Mouse (Mus musculus): ENCODE measurements around the gene Acly.

Gene Acly

DNA sequence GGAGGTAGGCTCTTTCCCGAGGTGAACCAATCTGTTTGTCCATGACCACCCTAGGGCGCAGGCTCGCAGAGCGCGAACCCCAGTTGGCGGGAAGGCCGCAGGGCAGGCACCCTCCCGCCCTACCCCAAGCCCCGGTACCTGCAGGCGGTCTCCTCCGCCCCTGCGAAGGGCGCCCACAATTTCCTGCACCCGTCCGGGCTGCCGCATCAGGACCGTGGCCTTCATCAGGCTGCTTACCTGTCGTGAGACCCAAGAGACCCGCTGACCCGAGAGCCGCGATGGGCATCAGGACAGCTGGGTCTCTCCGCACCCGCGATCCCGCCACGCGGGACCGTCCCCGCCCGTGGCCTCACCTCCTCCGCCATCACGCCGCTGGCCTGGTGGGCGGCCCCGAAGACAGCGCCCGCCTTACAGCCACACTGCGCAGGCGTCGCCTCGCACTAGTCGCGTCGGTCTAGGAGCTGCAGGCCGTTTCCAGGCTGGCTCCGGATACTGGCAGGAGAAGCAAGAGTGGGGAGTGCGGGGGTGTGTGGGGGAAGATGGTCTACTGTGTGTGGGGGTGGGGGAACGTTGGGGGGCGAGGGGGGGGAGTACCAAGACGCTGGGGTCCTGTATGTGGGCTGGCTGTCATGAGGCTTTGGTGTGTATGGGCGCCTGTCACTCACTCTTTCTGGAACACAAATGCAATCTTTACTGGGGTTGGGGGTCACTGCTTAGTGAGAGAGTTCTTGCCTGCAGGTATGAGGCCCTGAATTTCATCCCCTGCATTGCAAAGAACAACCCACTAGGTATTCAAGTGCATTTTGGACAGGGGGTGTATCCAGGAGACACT, 86.9 kb downstream of the Acly start:
- peak; percentile 92 for DNase-seq

DNA sequence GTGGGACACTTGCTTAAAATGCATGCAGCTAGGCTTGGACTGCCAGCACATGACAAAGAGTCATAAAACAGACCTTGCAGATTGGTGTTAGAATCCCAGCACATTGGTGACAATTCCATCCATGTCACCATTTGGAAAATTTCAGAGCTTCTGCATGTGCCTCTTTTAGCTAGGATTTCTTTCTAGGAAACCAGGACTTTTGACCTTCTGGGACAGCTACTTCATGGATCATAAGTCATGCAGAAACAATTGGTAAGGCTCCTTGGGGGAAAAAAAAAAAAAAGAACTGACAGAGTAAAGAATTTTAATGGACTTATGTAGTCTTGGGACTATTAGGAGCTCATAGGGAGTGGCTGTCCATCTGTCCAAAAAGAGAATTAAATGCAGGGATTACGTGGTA, 89.9 kb downstream of the Acly start:
- DNase-seq = no peak

DNA sequence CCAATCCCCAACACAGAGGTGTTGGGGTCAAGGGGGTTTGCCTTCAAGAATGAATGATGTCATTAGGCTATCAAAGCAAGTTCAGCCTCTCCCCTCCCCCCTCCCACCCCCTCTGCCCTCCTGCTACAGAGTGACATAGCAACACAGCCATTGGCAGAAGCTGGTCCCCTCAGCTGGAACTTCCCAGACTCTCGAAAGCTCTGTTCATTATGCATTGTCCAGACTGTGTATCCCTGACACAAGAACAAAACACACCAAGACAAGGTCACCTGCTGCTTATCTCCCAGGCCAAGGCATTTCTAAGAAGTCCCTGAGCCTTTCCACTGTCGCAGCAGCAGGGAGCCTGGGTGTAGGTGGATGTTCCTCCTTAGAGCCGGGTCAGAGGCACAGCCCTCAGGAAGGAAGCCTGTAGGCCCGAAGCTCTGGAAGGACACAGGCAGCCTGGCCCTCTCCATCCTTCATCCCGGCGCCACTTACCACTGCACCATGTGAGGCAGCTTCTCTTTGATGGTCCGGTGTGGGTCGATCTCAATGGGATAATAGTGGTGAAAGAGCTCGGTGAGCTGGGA, 92.0 kb downstream of the Acly start:
- DNase-seq = no peak

DNA sequence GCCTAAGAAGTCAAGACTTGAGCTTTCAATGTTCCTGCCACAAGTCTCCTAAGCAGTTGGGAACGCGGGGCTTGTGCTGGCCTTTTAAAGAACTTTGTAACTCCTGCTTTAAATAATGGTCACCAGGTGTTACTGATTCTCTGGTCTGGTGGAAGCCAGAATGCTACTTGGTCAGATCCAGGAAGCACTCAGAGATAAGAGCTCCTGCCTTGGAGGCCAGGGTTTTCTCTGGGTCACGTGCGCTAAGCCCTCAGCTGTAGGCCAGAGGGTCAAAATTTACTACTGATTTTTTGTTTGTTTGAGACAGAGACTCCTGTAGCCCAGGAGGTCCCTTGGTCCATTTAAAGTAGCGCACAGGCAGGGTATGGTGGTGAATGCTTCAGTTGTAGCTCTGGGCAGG, 95.8 kb downstream of the Acly start:
- DNase-seq = no peak

DNA sequence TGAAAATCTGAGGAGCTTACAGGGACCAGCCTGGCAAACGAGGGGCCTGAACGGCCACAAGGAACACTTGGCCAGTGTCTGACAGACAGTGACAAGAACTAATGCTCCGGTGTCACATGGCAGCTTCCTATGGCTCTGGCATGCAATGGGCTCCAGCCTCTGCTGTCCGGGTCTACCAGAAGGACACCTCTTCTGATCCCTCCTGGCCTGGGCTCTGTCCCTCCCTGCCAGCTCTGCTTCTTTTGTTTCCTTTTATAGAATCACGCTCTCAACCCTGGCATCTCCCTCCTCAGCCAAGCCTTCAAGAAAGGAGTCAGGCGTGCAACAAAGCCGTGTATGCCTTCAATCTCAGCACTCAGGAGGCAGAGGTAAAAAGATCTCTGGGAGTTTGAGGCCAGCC, 97.7 kb downstream of the Acly start:
- DNase-seq = no peak

DNA sequence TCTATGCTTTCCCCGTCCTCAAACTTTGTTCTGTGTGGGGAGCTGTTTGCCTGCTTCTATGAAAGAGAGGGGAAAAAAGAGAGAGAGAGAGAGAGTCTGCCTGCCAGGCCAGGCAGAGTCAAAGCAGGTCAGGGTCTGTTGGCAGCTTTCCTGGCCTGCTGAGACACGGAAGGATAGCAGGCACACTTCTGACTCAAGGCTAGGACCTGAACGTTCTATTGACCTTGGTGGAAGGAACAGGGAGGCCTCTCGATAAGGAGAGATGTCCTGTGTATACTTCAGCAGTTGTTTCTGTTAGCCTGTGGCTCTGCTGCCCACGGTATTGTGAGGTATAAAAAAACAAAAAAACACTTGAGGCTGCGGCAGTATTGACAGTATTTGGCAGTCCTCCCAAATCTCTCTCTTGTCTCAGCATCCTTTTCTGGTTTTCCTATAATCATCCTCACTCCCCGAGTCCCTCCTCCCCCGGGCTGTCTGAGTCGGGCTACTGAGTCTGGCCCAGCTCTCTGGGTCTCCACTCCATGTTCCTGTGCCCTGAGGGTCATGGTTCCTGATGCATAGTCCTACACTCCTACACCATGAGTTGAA, 99.1 kb downstream of the Acly start:
- DNase-seq = no peak

DNA sequence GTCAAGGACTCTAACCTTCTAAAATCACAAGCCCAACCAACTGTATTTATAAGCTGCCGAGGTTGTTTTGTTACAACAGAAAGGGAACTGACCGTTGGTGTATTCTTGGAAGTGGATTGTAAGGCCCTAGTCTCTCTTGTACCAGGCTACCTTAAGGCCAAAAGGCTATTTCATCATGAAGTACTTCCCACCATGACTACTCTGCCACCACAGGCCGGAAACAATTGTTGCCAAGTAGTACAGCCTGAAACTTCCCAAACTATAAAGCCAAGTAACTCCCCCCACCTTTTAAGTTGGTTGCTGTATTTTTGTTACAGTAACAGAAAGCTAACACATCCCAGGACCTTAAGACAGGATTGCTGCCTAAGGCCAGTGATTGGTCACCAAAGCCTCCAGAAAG, 101.0 kb downstream of the Acly start:
- DNase-seq = no peak
